Mouse (Mus musculus) heart, postnatal 0 days (tissue): ENCODE results near the gene Nox4.

ENCODE experiments used
- CTCF ChIP-seq: IDR thresholded peaks from 2 replicates; pipeline ENCODE4 v1.5.1; 2016; ENCODE audit warnings: antibody characterized with exemption, control low read depth, low read depth
- EP300 ChIP-seq: IDR thresholded peaks from 2 replicates; pipeline ENCODE4 v1.6.1; 2016; ENCODE audit warnings: antibody characterized with exemption, low read depth

GRCm38 (mm10) chr7:87221712-87222111 lies 24.2 kb upstream of the Nox4 start:
- TF ChIP-seq CTCF = no peak
- no peak for TF ChIP-seq EP300
